Mouse (Mus musculus): ENCODE measurements around the gene Kcnk3. TPM values are rescaled to one million over a fixed set of nuclear protein-coding genes. Genes with fewer than 3 reads are reported as not detected.

The Kcnk3 gene
- polyA plus RNA-seq, 1 experiment, result 25.0 TPM

DNA sequence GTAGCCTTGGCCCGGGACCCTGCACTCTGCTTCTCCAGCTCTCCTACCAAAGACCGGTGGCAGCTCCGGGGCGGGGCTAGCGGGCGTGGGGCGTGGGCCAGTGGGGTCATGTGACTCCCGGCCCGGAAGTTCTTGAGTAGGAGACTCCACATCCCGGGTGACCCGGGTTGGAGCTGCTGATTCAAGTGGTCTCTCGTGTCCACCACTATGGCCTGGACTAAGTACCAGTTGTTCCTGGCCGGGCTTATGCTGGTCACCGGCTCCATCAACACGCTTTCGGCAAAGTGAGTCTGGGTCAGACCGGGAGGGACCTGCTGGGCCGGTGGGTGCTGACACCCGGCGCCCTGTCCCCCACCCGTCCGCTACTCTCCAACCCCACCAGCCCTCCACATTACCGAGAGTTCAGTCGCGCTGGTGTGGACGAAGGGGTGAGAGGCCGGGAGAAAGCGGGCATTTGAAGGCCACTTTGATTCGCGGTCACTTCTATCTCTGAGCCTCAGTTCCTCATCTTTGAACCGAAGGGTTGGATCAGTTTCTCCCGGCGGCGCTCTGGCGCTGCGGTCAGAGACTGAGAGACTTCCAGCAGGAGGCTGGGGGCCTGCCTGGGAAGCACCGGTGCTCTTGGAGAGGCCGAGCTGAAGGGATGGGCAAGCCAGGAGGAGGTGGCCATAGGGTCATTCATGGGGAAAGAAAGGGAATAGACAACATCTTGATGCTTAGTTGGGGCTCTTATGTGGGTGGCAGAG is 60.0 kb downstream of the Kcnk3 start, which contains the start of gene Slc35f6:
TSS of gene Slc35f6 (plus strand) at position 119 of the 746 bp plus-strand sequence.
- peak within 1 kb of the TSS; percentile 88 for H3K4me3 ChIP-seq (ENCODE audit: insufficient read depth, low read depth, low read length)
- TF ChIP-seq POLR2A (IDR thresholded peaks at IDR 0.05; ENCODE audit: low read depth, low read length) (peak; percentile 62), CTCF (conservative IDR thresholded peaks at IDR 0.05; ENCODE audit: insufficient read depth, insufficient read length, low read depth, low read length) (no peak)
- H3K36me3 ChIP-seq (ENCODE audit: control insufficient read depth, insufficient read depth, low read length), result no peaks in the 10 kb centered on the region
- H3K27me3 ChIP-seq (replicated peaks; ENCODE audit: control insufficient read depth, insufficient read depth, low read length), result no peaks in the 10 kb centered on the region
- H3K4me1 ChIP-seq (ENCODE audit: control insufficient read depth, insufficient read depth, low read length), result peaks cover 11% of the 10 kb centered on the region; the same call in 1 of the 2 replicates
- peak within 1 kb of the TSS; percentile 28; the same call in 1 of the 2 replicates for H3K27ac ChIP-seq (ENCODE audit: insufficient read depth, low read depth, low read length)
- peak; percentile 96 for DNase-seq
- WGBS, result under 1% methylated on average over 38 of the region's 38 CpGs

DNA sequence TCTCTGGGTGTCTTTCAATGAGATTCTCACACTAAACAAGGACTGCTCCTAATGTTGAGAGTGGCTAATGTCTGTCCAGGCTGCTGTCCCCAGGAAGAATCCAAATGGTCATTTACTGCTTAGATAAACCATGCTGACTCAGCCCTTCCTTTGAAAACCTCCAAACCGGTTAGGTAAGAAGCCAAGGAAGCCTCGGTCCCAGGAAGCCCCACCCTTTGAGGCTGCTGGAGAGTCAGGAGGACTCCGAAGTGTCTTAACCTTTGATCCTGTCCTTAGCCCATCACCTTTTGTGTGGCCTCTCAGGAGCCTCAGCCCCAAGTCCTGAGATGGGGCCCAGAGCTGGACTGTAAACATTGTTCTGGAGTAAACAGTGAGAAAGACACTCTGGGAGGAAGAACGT is 61.6 kb downstream of the Kcnk3 start:
- H3K27me3 ChIP-seq (replicated peaks; ENCODE audit: control insufficient read depth, insufficient read depth, low read length), result no peaks in the 10 kb centered on the region
- H3K36me3 ChIP-seq (ENCODE audit: control insufficient read depth, insufficient read depth, low read length), result no peaks in the 10 kb centered on the region
- no peak overlapping the region for H3K4me3 ChIP-seq (ENCODE audit: insufficient read depth, low read depth, low read length)
- DNase-seq, result no peak
- H3K4me1 ChIP-seq (ENCODE audit: control insufficient read depth, insufficient read depth, low read length), result peaks cover 11% of the 10 kb centered on the region; the same call in 1 of the 2 replicates
- H3K27ac ChIP-seq (ENCODE audit: insufficient read depth, low read depth, low read length), result no peak overlapping the region
- no peak for TF ChIP-seq POLR2A (IDR thresholded peaks at IDR 0.05; ENCODE audit: low read depth, low read length)
- no peak for TF ChIP-seq CTCF (conservative IDR thresholded peaks at IDR 0.05; ENCODE audit: insufficient read depth, insufficient read length, low read depth, low read length)
- WGBS, result 42% methylated on average over 4 of the region's 4 CpGs

DNA sequence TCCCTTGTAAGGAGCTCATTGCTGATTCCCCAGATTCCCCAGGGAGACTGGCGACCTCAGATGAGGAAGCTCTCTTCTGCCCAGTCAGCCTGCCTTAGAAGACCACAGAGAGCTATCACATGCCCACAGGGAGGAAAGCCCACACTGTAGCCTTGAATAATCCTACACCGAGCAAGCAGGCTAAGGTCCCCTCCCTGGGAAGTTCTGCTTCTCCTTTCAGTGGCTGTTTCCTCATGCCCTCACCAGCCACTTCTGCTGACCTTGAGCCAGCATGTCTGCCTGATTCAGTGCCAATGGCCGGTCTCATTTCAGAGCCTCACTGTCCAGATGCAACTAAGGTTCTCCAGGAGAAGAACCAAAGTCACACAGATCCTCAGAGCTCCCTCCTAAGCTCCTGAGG is 62.8 kb downstream of the Kcnk3 start:
- peak; percentile 27 for DNase-seq
- no peak overlapping the region for H3K27ac ChIP-seq (ENCODE audit: insufficient read depth, low read depth, low read length)
- no peak overlapping the region for H3K4me3 ChIP-seq (ENCODE audit: insufficient read depth, low read depth, low read length)
- peaks cover 11% of the 10 kb centered on the region; the same call in 1 of the 2 replicates for H3K4me1 ChIP-seq (ENCODE audit: control insufficient read depth, insufficient read depth, low read length)
- H3K27me3 ChIP-seq (replicated peaks; ENCODE audit: control insufficient read depth, insufficient read depth, low read length), result no peaks in the 10 kb centered on the region
- TF ChIP-seq CTCF (conservative IDR thresholded peaks at IDR 0.05; ENCODE audit: insufficient read depth, insufficient read length, low read depth, low read length), result no peak
- TF ChIP-seq POLR2A (IDR thresholded peaks at IDR 0.05; ENCODE audit: low read depth, low read length), result no peak
- no peaks in the 10 kb centered on the region for H3K36me3 ChIP-seq (ENCODE audit: control insufficient read depth, insufficient read depth, low read length)
- 86% methylated on average over 3 of the region's 3 CpGs for WGBS

DNA sequence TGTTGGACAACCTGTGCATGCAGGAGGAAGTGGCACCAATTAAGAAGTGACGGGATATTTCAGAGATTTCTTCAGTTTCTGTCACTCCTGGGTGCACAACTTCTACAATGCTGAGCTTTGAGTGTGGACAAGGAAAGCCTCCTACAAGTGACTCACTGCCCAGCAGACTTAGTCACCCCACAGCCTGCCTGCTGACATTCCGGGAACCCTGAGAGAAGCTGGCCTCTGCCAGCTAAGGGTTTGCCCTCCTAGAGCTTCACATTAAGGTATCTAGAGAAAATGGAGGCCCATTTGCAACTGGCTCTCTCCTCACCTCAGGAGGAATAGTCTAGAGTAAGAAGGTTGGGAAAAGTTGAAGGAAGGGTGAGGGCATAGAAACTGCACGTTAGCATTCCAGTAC is 63.6 kb downstream of the Kcnk3 start:
- no peak for DNase-seq
- WGBS, result 89% methylated on average over 3 of the region's 3 CpGs
- Histone ChIP-seq H3K4me3 (ENCODE audit: insufficient read depth, low read depth, low read length) (no peak overlapping the region), H3K27ac (ENCODE audit: insufficient read depth, low read depth, low read length) (no peak overlapping the region), H3K27me3 (replicated peaks; ENCODE audit: control insufficient read depth, insufficient read depth, low read length) (no peaks in the 10 kb centered on the region), H3K4me1 (ENCODE audit: control insufficient read depth, insufficient read depth, low read length) (peaks cover 11% of the 10 kb centered on the region; the same call in 1 of the 2 replicates), H3K36me3 (ENCODE audit: control insufficient read depth, insufficient read depth, low read length) (no peaks in the 10 kb centered on the region)
- TF ChIP-seq CTCF (conservative IDR thresholded peaks at IDR 0.05; ENCODE audit: insufficient read depth, insufficient read length, low read depth, low read length) (no peak), POLR2A (IDR thresholded peaks at IDR 0.05; ENCODE audit: low read depth, low read length) (no peak)

DNA sequence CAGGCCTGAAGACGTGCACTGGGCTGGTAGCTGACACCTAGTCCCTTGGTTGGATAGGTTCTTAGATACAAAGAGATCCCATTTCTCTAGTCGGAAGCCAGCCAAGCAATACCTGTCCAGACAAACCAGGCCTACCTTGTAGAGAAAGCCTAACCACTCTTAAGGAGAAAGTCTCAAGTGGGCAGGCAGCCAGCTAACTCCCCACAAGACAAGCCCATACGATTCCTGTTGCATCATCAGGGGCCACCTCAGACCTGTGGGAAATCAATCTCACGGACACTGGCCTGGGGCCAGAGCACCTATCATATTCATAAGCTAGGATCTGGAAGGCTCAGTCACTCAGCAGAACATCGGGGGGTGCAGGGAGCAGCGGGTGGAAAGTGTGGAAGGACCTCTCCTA is 65.3 kb downstream of the Kcnk3 start:
- Histone ChIP-seq H3K27me3 (replicated peaks; ENCODE audit: control insufficient read depth, insufficient read depth, low read length) (no peaks in the 10 kb centered on the region), H3K4me1 (ENCODE audit: control insufficient read depth, insufficient read depth, low read length) (peaks cover 11% of the 10 kb centered on the region; the same call in 1 of the 2 replicates), H3K4me3 (ENCODE audit: insufficient read depth, low read depth, low read length) (no peak overlapping the region), H3K36me3 (ENCODE audit: control insufficient read depth, insufficient read depth, low read length) (no peaks in the 10 kb centered on the region), H3K27ac (ENCODE audit: insufficient read depth, low read depth, low read length) (no peak overlapping the region)
- TF ChIP-seq POLR2A (IDR thresholded peaks at IDR 0.05; ENCODE audit: low read depth, low read length) (no peak), CTCF (conservative IDR thresholded peaks at IDR 0.05; ENCODE audit: insufficient read depth, insufficient read length, low read depth, low read length) (no peak)
- WGBS, result 90% methylated on average over 6 of the region's 6 CpGs
- DNase-seq, result no peak

DNA sequence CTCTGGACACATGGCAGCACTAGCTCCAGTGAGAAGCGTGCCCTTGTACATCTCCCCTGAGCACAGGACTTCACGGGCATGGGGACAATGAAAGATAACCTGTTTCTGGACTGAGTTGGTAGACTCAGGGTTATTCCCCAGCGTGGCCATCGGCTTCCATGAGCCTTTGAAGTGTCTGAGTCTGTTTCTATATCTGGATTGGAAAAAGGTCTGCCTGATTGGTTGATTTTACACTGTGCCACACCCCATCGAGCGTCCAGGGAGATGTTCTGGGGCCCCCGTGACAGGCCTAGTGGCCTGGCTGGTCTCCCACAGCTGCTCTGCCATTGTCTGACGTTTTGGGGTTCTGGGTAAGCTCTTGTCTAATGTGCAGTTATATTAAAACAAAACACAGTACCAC is 67.1 kb downstream of the Kcnk3 start:
- no peak for DNase-seq
- 85% methylated on average over 8 of the region's 8 CpGs for WGBS
- no peak for TF ChIP-seq CTCF (conservative IDR thresholded peaks at IDR 0.05; ENCODE audit: insufficient read depth, insufficient read length, low read depth, low read length)
- H3K36me3 ChIP-seq (ENCODE audit: control insufficient read depth, insufficient read depth, low read length), result no peaks in the 10 kb centered on the region
- no peak overlapping the region for H3K4me3 ChIP-seq (ENCODE audit: insufficient read depth, low read depth, low read length)
- no peaks in the 10 kb centered on the region for H3K4me1 ChIP-seq (ENCODE audit: control insufficient read depth, insufficient read depth, low read length)
- no peaks in the 10 kb centered on the region for H3K27me3 ChIP-seq (replicated peaks; ENCODE audit: control insufficient read depth, insufficient read depth, low read length)
- no peak overlapping the region for H3K27ac ChIP-seq (ENCODE audit: insufficient read depth, low read depth, low read length)

DNA sequence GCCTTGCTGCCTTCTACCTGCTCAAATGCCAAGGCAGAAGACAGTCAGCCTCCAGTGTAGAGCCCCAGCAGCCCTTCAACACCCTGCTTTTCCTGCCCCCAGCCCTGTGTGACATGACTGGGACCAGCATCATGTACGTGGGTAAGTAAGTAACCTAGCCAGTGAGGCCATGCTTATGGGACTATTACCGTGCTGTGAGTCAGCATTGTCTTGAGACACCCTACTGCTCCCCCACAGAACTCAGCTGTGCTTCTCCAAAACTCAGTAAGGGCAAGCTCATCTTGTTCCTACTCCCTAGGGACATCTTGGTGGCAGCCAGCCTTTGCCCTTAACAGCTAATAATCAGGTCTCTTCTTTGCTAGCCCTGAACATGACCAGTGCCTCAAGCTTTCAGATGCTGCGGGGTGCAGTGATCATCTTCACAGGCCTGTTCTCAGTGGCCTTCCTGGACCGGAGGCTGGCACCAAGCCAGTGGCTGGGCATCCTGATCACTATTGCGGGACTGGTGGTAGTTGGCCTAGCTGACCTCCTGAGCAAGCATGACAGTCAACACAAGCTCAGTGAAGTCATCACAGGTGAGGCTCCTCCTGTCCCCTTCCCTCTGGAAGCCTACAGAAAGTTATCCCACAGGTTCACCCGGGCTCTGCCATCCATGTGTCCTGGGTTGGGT is 67.7 kb downstream of the Kcnk3 start:
- H3K36me3 ChIP-seq (ENCODE audit: control insufficient read depth, insufficient read depth, low read length), result no peaks in the 10 kb centered on the region
- WGBS, result 87% methylated on average over 6 of the region's 6 CpGs
- TF ChIP-seq POLR2A (IDR thresholded peaks at IDR 0.05; ENCODE audit: low read depth, low read length) (no peak), CTCF (conservative IDR thresholded peaks at IDR 0.05; ENCODE audit: insufficient read depth, insufficient read length, low read depth, low read length) (no peak)

More for the DNA sequence above, 67.7 kb downstream of the Kcnk3 start:
- H3K27me3 ChIP-seq (replicated peaks; ENCODE audit: control insufficient read depth, insufficient read depth, low read length), result no peaks in the 10 kb centered on the region
- DNase-seq, result no peak
- no peak overlapping the region for H3K27ac ChIP-seq (ENCODE audit: insufficient read depth, low read depth, low read length)
- H3K4me3 ChIP-seq (ENCODE audit: insufficient read depth, low read depth, low read length), result no peak overlapping the region
- H3K4me1 ChIP-seq (ENCODE audit: control insufficient read depth, insufficient read depth, low read length), result no peaks in the 10 kb centered on the region
